Mouse (Mus musculus) midbrain, embryonic 16.5 days (tissue): ENCODE data around the gene BC049352. TPM values are rescaled to one million over a fixed set of nuclear protein-coding genes. Genes with fewer than 3 reads are reported as not detected.

ENCODE experiments used
- ATAC-seq: fragments of 200-750 bp; cut with Nextera tagmentation; 2 replicates; pipeline ENCODE4 v1.8.0; 2017; ENCODE audit warnings: moderate TSS enrichment
- H3K27ac ChIP-seq: fragments of 300-500 bp; sonication (generic); 2 replicates; pipeline ENCODE4 v1.5.1; 2014; ENCODE audit warnings: mild to moderate bottlenecking, low read length, mixed read lengths
- H3K27me3 ChIP-seq: fragments of 300-500 bp; sonication (generic); 2 replicates; pipeline ENCODE4 v1.6.1; 2014; ENCODE audit warnings: low read depth, low read length, mixed read lengths; ENCODE audit not compliant: control insufficient read depth, insufficient read depth
- H3K36me3 ChIP-seq: fragments of 300-500 bp; sonication (generic); 2 replicates; pipeline ENCODE4 v1.6.1; 2014; ENCODE audit warnings: mild to moderate bottlenecking, low read length, moderate library complexity, mixed read lengths; ENCODE audit not compliant: control insufficient read depth, insufficient read depth
- H3K4me1 ChIP-seq: fragments of 300-500 bp; sonication (generic); 2 replicates; pipeline ENCODE4 v1.6.1; 2014; ENCODE audit warnings: mild to moderate bottlenecking, low read length, mixed read lengths; ENCODE audit not compliant: control insufficient read depth, insufficient read depth
- H3K4me2 ChIP-seq: fragments of 300-500 bp; sonication (generic); 2 replicates; pipeline ENCODE4 v1.6.1; 2014; ENCODE audit warnings: mild to moderate bottlenecking, low read length, mixed read lengths
- H3K4me3 ChIP-seq: fragments of 300-500 bp; sonication (generic); 2 replicates; pipeline ENCODE4 v1.5.1; 2014; ENCODE audit warnings: low read depth, mild to moderate bottlenecking, low read length, moderate library complexity, mixed read lengths
- H3K9ac ChIP-seq: fragments of 300-500 bp; sonication (generic); 2 replicates; pipeline ENCODE4 v1.6.1; 2014; ENCODE audit warnings: low read depth, low read length, mixed read lengths
- H3K9me3 ChIP-seq: fragments of 300-500 bp; sonication (generic); replicated peaks from 2 replicates; pipeline ENCODE4 v1.6.1; 2014; ENCODE audit warnings: mild to moderate bottlenecking, low read length, mixed read lengths; ENCODE audit not compliant: control insufficient read depth, poor library complexity, severe bottlenecking
- WGBS: fragments of 180-500 bp; shearing (Covaris S2); extraction: QIAGEN DNeasy Blood & Tissue Kit; methylation state at CpG from one replicate; pipeline ENCODE4 v1.1.7; 2014; 5-methylcytosine and 5-hydroxymethylcytosine counted together
- polyA plus RNA-seq: library from polyadenylated mRNA; unstranded; fragments of >200 nt; fragmentation: Nextera tagmentation; extraction: Ambion mirVana; gene quantifications from 2 replicates; pipeline ENCODE4 v1.2.1, GENCODE M21; 2015

BC049352 gene
- polyA plus RNA-seq, 1 experiment from 2014 or later = 0.18 TPM

- H3K4me2 ChIP-seq = no peak overlapping the region
Observed at GRCm38 (mm10) chr9:45267099-45267498, 85.3 kb downstream of the BC049352 start.

GRCm38 (mm10) chr9:45268079-45268478, 86.3 kb downstream of the BC049352 start:
- no peak overlapping the region for H3K4me3 ChIP-seq
- H3K36me3 ChIP-seq = no peaks in the 10 kb centered on the region
- no peaks in the 10 kb centered on the region for H3K9me3 ChIP-seq
- peaks cover 12% of the 10 kb centered on the region for H3K27me3 ChIP-seq
- ATAC-seq = no peak
- H3K4me2 ChIP-seq = no peak overlapping the region
- 51% methylated on average over 4 of the region's 4 CpGs for WGBS
- no peaks in the 10 kb centered on the region for H3K4me1 ChIP-seq
- no peak overlapping the region for H3K27ac ChIP-seq
- no peak overlapping the region for H3K9ac ChIP-seq

More at GRCm38 (mm10) chr9:45267099-45267498, 85.3 kb downstream of the BC049352 start:
- H3K27ac ChIP-seq = no peak overlapping the region
- no peak for ATAC-seq
- H3K9me3 ChIP-seq = no peaks in the 10 kb centered on the region
- no peaks in the 10 kb centered on the region for H3K36me3 ChIP-seq
- H3K27me3 ChIP-seq = peaks cover 12% of the 10 kb centered on the region
- no peak overlapping the region for H3K4me3 ChIP-seq
- H3K4me1 ChIP-seq = no peaks in the 10 kb centered on the region
- WGBS = 89% methylated on average over 4 of the region's 4 CpGs
- H3K9ac ChIP-seq = no peak overlapping the region

- H3K9ac ChIP-seq = peak within 1 kb of the TSS; percentile 60
- ATAC-seq = no peak
- H3K27ac ChIP-seq = no peak within 1 kb of the TSS
- H3K9me3 ChIP-seq = no peaks in the 10 kb centered on the region
- H3K4me1 ChIP-seq = no peaks in the 10 kb centered on the region
- H3K4me3 ChIP-seq = peak within 1 kb of the TSS; percentile 45
- H3K27me3 ChIP-seq = peaks cover 12% of the 10 kb centered on the region
- WGBS = 5% methylated on average over 36 of the region's 36 CpGs
- H3K4me2 ChIP-seq = peak within 1 kb of the TSS; percentile 81
- no peaks in the 10 kb centered on the region for H3K36me3 ChIP-seq
Observed at GRCm38 (mm10) chr9:45268597-45269325, 87.0 kb downstream of the BC049352 start, which contains the start of gene Il10ra. Il10ra (minus strand) TSS chr9:45269149.

DNA sequence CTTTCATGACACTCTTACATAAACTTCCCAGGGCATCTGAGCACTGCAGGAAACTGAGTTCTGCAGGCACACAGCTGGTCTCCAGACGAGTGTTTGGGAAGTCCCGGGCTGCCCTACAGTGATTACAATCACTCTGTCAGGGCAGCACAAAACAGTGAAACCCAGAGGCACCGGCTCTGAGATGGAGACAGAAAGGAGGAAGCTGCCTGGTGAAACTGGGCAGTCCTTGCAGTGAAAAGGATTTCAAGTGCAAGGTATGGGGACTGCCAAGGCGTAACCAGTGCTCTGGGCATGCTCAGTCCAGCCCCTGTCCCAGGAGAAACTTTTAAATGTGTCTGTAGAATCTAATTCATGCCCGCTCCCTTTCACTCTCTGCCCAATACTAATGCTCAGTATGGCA, 90.4 kb downstream of the BC049352 start:
- no peak for ATAC-seq
- Histone ChIP-seq H3K27ac (no peak overlapping the region), H3K9ac (no peak overlapping the region), H3K27me3 (peaks cover 12% of the 10 kb centered on the region), H3K36me3 (no peaks in the 10 kb centered on the region), H3K4me2 (no peak overlapping the region), H3K4me1 (no peaks in the 10 kb centered on the region), H3K9me3 (no peaks in the 10 kb centered on the region), H3K4me3 (no peak overlapping the region)
- WGBS = 60% methylated on average over 5 of the region's 5 CpGs

- no peaks in the 10 kb centered on the region for H3K9me3 ChIP-seq
- peaks cover 12% of the 10 kb centered on the region for H3K27me3 ChIP-seq
- 68% methylated on average over 4 of the region's 4 CpGs for WGBS
- H3K4me3 ChIP-seq = no peak overlapping the region
- no peak overlapping the region for H3K27ac ChIP-seq
- H3K4me2 ChIP-seq = no peak overlapping the region
- no peak overlapping the region for H3K9ac ChIP-seq
- no peak for ATAC-seq
- no peaks in the 10 kb centered on the region for H3K4me1 ChIP-seq
- no peaks in the 10 kb centered on the region for H3K36me3 ChIP-seq
Observed at GRCm38 (mm10) chr9:45274218-45274617, 92.4 kb downstream of the BC049352 start.

DNA sequence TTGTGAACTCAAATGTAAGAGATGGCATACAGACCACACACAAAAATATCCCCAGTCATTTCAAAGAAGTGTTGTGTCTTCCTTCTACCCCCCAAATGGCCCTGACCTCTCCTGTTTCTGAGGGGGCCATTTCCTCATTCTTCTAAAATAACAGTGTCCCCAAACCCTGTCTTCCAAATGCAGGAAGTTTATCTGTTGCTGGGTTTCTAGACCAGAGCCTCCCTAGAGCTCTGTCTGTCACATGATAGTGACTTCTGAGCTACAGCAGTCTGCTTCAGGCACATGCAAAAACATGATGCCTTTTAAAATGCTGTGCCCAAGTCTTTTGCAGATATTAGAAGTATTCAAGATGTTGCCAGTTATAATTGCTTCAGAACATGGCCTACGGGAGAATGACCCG, 92.8 kb downstream of the BC049352 start:
- Histone ChIP-seq H3K36me3 (no peaks in the 10 kb centered on the region), H3K4me1 (no peaks in the 10 kb centered on the region), H3K4me2 (no peak overlapping the region), H3K27ac (no peak overlapping the region), H3K9ac (no peak overlapping the region), H3K9me3 (no peaks in the 10 kb centered on the region), H3K27me3 (peaks cover 8% of the 10 kb centered on the region; the same call in 1 of the 2 replicates), H3K4me3 (no peak overlapping the region)
- 97% methylated on average over 2 of the region's 2 CpGs for whole genome bisulfite sequencing
- no peak for ATAC-seq

DNA sequence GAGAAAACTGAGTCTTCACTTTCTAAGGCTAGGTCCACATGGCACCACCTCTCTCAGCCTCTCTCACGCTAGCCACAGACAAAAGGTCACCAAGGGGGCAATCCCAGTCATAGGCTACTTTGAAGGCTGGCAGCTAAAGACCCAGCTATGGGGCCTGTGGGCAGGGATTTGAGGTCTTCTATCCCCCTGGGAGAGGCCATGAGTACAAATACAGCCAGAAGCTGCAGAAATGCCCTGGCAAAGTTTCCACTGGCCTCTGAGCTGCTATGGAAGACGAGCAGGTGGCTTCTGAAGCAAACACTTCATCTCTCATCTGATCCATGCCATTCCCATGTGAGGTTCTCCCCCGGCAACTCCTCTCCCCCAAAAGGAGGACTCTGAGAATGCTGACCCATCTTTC, 98.3 kb downstream of the BC049352 start:
- no peaks in the 10 kb centered on the region for H3K9me3 ChIP-seq
- ATAC-seq = no peak

DNA sequence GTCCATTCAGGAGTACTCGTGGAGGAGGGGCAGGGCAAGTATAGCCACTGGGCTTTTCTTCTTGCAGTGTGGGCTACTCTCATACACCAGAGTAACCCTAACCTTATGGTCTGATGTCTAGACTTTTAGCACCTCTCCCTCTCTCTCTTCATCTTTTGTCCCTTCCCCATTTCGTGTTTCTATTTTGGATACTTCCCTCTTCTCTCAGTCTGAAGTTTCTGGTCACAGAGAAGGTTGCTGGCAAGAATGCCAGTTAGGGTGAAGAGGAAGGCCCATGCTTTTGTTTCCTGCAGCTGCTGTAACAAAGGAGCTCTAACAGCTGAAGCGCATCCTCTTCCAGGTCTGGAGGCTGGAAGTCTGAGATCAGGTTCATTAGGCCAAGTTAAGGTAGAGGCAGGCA, 99.1 kb downstream of the BC049352 start:
- Histone ChIP-seq H3K9ac (no peak overlapping the region), H3K4me1 (no peaks in the 10 kb centered on the region), H3K4me3 (no peak overlapping the region), H3K27ac (no peak overlapping the region), H3K36me3 (no peaks in the 10 kb centered on the region), H3K4me2 (no peak overlapping the region), H3K27me3 (no peaks in the 10 kb centered on the region), H3K9me3 (no peaks in the 10 kb centered on the region)
- ATAC-seq = no peak
- WGBS = 74% methylated on average over 3 of the region's 3 CpGs

More for the DNA sequence above, 98.3 kb downstream of the BC049352 start:
- no peak overlapping the region for H3K4me2 ChIP-seq
- H3K27me3 ChIP-seq = no peaks in the 10 kb centered on the region
- H3K36me3 ChIP-seq = no peaks in the 10 kb centered on the region
- WGBS = 73% methylated on average over 3 of the region's 3 CpGs
- no peak overlapping the region for H3K9ac ChIP-seq
- H3K4me3 ChIP-seq = no peak overlapping the region
- H3K4me1 ChIP-seq = no peaks in the 10 kb centered on the region
- H3K27ac ChIP-seq = no peak overlapping the region

- ATAC-seq = no peak
- Histone ChIP-seq H3K9me3 (no peaks in the 10 kb centered on the region), H3K36me3 (no peaks in the 10 kb centered on the region), H3K27me3 (no peaks in the 10 kb centered on the region), H3K9ac (no peak overlapping the region), H3K4me2 (no peak overlapping the region), H3K4me1 (no peaks in the 10 kb centered on the region), H3K4me3 (no peak overlapping the region), H3K27ac (no peak overlapping the region)
- 84% methylated on average over 5 of the region's 5 CpGs for WGBS
Observed at GRCm38 (mm10) chr9:45282466-45282865, 100.7 kb downstream of the BC049352 start.
